Mouse (Mus musculus) frontal cortex, adult (tissue): ENCODE data around the gene Fgfr2.

ENCODE experiments used
- ATAC-seq: cut with Nextera tagmentation; 2 replicates; pipeline ENCODE4 v1.9.2; 2017; ENCODE audit warnings: mild to moderate bottlenecking, moderate library complexity, mixed read lengths; ENCODE audit not compliant: low TSS enrichment

Gene Fgfr2

GRCm38 (mm10) chr7:130298926-130299594 is 2824.1 kb downstream of the Fgfr2 start:
- ATAC-seq, result no peak

DNA sequence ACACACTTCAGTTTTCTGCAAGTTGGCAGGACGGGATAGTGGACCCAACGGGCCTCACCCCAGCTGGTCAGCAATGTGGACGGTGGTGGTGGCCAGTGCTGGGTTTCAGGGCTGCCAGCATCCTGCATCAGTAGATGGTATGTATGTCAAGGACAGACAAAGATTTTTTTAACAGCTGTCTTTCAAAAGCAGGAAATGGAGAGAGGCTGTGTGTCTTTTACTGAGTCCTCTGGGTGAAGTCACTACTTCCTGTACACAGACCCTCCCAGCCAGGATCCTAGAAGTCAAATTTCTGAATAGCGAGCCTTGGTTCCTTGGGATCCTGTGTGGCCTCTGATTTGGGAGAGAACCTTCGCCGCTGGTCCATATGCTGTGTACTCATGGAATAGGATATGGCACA is 2832.0 kb downstream of the Fgfr2 start:
- ATAC-seq, result no peak

DNA sequence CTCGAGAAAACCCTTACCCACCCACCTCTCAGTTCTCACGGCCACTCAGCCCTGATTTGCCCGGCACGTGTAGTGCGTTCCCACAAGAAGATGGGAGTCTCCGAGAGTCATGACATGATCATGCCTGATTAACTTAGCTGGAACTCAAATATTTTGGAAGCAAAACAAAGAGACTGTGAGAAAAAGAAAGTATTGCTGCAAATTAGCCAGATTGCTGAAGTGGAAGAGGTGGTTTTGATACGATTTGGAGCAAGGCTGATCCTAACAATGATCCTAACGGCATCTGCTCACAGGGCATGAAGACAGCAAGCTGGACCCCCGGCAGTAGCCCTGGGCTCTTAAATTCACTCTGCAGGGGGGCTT is 2833.7 kb downstream of the Fgfr2 start:
- ATAC-seq, result no peak

DNA sequence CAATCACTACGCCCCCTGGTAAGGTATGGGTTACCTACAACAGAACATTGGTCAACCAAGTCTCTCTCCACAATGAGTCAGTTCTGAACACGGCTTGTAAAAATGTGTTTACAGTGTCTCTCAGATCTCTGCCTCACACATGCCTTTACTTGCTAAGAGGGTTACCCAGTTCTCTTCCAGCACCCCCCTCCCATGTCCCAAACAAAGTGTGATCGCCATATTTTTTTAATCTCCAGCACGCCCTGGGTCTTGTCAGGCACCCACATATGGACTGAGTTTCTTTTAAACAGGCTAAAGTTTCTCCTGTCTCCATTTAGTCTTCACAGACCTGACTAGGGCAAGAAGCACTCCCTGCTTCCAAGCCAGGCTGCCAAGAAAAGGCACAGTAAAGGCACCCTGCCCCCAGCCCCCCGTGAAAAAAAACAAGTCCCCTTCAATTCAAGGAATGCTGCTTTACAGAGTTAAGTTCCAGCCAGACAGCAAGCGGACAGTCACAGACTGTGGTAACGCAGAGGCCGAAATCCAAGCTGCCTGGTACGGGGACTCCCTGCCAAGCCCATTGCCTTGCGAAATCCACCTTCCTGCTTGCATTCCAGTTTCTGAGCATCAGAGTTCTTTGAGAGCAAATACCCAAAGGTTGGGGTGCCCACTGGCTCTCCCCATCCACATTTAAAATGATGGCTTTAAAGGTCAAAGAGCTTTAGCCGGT is 2834.3 kb downstream of the Fgfr2 start:
- ATAC-seq, result no peak

DNA sequence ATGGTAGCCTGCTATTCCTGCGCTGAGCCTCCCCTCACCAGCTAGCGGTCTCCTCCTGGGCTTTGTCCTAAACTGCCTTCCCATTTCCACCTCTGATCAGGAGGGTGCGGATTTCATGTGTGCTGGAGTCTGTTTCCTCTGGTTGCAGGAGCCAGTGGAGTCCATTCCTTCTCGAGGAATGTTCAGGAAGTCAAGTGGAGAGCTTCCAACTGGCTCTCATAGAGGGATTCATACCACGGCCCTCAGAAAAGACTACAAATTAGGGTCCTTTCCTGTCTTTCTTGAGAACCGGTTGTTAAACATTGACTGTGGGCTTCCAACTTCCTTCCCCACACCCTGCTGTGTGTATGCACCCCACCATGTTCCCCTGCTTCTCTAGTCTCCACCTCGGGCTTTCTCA is 2834.9 kb downstream of the Fgfr2 start:
- no peak for ATAC-seq

DNA sequence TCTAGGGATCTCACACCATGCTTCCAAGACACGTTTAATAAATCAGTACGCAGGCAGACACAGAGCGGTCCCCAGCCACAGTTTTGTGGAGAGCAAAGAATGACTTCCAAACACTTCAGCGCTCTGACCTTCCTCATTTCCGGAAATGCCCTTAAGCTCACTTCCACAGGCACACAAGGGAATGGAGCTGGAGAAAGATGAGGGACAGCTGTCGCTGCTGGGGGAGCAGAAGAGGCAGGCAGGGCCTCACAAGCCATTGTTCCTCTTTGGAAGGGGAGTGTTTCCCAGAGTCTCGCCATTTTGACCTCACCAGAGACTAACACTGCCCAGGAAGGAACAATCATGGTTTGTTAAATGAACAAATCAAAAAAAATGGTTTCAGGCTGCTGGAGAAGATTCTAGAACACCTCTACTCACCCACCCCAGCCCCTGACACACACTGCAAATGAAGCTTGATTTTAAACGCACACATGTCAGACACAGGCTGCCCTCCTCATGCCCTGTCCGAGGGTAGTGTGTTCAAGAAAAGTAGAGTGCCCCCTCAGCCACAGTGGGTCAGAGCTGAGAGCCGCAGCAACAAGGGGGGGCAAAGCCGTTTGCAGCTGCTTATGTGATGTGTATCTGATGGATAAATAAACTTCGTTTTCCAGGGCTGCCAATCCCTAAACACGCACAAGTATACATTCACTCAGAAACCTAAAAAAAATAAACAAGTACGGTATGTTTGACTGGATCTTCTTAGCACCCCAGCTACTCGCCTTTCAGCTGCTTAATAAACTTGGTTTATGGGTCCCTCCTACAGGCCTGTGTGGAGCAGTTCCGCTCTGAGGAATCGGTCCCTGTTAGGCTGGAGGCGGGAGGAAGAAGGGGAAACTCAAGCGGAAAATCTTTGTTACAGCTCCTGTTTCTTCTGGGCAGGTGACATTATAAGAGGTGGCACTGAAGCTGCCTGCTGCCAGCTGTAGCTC is 2844.1 kb downstream of the Fgfr2 start:
- no peak for ATAC-seq

DNA sequence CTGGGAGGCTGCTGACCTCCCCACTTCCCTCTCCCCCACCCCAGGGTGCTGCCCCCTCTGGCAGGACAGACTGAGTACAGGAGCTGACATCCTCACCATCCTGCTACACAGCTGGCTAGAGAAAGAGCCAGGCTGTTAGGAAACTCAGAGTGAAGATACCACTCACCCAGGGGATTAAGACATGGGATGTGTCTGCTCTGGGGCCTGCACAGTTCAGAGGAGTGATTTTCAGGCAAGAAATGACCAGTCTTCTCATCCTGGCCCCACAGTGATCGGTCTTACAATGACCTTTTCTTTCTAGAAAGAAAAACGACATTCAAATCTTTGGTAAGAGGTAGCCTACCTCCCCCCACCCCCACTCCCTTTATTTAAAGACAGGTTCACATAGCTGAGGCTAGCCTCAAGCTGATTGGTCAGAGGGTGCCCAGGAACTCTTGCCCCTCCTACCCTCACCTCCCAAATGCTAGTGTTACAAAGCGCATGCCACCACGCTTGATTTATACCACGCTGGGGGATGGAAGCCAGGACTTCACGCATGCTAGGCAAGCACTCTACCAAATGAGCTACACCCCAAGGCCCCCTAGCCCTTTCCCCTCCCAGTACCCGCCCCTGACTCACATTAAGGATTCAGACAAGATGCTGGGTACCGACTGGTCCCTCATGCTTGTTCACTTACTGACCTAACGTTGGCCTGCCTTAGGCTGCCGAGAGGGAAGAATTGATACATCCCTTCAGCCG is 2845.0 kb downstream of the Fgfr2 start:
- ATAC-seq, result no peak

GRCm38 (mm10) chr7:130273265-130273664 is 2849.9 kb downstream of the Fgfr2 start:
- ATAC-seq, result peak; percentile 82

GRCm38 (mm10) chr7:130270807-130271206 is 2852.3 kb downstream of the Fgfr2 start:
- no peak for ATAC-seq

GRCm38 (mm10) chr7:130269124-130269867 is 2853.9 kb downstream of the Fgfr2 start:
- no peak for ATAC-seq

DNA sequence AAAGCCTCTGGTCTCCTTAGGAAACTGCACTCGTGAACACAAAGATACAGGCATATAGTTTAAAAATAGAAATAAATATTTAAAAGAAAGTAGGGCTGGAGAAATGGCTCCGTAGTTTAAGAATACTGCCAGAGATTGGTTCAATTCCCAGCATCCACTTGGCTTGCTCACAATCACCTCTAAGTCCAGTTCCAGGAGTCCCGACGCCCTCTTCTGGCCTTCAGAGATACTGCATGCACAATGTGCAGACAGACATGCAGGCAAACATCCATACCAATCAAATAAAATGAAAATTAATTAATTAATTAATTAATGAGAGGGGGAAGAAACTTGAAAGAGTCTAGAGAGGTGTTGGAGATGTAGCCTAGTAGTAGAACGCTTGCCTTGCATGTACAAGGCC is 2856.1 kb downstream of the Fgfr2 start:
- no peak for ATAC-seq

GRCm38 (mm10) chr7:130266166-130266490 is 2857.0 kb downstream of the Fgfr2 start:
- peak; percentile 29 for ATAC-seq

DNA sequence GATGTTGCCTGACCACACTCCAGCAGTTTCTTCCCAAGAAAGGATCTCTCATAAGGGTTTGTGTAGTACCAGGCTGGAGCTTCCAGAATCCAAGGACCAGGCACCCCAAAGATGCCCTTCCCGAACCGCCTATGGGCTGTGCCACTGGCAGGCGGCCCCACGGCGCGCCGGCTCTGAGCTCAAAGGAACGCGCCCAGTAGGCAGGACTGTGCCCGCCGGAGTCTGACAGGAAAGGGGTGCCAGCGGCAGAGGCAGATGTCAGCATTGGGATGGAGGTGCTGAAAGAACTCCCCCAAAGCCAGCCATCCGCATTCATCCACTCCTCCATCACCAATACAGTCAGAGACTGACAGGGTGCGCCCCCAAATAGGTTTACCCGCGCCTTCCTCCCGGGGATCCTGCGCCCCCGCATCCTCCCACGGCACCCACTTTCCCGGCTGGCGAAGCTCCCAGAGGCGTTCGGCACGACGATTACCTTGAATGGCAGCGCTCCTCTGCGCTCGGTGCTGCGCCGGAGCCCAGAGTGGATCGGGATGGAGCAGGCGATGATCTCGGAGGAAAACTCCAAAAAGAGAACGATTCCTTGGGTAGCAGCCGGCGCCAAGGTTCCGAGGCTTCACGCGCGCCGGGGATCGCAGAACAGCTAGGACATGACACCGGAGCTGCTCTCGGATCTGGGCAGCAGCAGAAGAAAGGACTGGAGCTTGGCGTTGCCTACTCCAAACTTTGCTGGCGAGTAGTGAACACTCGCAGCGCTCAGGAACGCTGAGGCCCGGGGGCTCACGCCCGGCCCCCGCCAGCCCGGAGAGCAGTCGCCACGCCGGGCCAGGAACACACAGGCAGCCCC is 2857.6 kb downstream of the Fgfr2 start:
- peak; percentile 48 for ATAC-seq

- ATAC-seq, result no peak
Observed at GRCm38 (mm10) chr7:130264616-130265318, 2858.4 kb downstream of the Fgfr2 start.

DNA sequence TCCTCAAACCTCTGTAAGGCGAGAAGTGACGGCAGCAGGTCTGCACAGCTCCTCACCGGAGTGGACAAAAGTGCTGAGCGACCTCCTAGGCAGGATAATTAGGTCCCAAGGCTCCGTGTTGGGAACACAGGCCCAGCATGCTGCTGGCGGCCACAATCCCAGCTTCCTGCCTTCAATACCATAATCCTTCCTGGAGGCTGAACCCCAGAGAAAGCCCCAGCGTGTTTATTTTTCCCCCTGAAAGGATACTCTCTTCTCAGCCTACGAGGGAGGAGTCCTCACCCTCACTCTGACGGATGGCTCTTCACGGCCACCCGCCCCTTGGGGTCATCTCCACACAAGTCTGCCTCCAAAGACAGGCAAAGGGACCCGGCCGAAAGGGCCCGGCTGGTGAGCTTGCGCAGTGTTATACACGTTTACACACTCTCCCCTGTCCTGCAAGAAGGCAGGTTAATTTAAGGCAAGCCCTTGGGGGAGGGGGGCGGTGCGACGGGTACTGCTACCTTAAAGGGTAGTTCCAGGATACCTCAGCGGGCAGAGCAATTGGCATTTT is 2859.3 kb downstream of the Fgfr2 start:
- no peak for ATAC-seq

DNA sequence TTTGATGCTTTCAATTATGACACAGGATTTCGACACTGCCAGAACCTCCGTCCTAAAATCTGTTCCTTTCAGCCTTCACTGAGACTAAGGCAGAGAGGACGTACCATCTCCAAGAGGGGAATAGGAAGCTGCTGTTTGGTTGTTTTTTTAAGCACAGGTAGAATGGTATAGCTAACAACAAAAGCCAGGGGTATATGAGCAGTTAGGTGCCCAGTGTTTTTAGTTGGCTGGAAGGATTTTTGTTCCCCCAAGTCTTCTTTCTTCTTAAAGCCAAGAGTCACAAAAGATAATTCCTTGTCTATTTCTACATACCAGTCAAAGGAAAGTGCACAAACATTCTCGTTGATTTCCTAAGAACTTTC is 2859.9 kb downstream of the Fgfr2 start:
- ATAC-seq, result no peak

GRCm38 (mm10) chr7:130262528-130263232 is 2860.5 kb downstream of the Fgfr2 start:
- no peak for ATAC-seq

DNA sequence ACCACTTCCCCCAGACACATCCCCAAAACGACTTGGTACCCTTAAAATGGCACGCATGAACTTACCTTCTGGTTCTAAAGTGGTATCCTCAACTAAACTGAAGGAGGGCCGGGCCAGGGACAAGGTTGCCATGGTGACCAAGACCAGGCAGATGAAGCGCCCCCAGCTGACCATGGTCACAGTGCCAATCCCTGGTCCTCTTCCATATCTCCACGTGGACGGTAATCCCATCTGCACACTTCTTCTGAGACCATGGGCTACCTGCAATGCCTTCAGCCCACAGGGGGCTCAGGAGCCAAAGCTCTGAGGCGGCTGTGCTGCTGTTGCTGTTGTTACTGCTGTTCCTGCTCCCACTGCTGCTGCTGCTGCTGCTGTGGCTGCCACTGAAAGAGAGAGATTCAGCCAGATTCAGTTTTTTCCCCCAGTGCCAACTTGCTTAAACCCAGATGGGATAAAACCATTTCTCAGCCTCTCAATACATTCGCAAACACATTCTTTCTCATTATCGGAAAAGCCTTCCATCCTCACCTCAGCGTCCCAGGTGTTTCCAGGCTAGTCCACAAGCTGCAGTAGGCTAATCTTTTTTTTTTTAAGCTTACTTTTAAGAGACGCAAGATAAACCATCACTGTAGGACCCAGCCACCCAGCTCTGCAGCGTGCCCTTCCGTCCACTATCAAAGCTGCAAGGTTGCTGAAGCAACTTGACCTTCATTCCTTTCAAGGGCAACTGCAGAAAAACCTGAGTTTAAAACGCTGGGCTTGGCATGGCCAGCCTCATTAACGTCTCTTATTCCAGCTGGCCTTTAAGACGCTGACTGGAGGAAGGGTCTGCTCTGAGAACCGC is 2861.2 kb downstream of the Fgfr2 start:
- no peak for ATAC-seq
